Mouse (Mus musculus): ENCODE results near the gene Fbxo24.

The Fbxo24 gene

DNA sequence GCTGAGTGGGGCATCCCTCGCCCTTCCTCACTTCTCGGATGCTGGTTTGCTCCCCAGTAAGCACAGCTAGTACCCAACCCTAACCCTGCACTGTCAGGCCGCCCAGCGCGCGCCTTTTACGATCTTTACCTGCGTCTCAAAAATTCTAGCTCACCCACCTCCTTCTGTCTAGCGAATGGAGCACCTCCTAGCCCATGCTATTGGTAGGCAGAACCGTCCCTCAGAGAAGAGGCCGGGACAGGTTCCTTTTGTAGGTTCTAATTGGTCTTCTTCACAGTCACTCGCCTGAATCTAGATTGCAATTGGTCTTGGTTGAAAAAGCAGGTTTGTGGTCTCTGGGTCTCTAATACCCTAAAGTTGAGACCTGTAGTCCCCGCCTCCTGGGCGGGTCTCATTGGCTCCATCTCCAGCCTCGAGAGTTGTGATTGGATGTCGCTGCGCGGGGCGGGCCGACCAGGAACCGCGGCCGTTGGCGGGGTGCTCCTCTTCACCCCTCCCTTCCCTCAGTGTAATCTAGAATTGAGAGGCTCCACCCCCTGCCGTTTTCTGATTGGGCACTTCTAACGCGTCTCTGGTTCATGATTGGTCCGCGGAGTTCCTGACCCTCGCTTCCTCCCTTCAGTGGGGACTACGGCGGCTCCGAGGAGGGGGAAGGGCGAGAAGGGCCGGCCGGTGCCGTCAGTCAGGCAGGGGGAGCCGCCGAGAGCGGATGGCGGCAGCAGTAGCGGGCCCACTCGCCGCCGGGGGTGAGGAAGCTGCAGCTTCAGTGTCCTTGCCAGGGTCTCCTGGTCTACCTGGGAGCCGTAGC, at the start of gene Fbxo24, which contains the start of the genes Lrch4 and Gm20605:
Fbxo24 (minus strand) TSS at position 505 of the 808 bp plus-strand sequence.
Lrch4 (plus strand) TSS at position 624 of the 808 bp plus-strand sequence.
Gm20605 (plus strand) TSS at position 678 of the 808 bp plus-strand sequence.
- peak; percentile 95 to 97 for DNase-seq (ENCODE audit: low spot score in 2 of 2)

DNA sequence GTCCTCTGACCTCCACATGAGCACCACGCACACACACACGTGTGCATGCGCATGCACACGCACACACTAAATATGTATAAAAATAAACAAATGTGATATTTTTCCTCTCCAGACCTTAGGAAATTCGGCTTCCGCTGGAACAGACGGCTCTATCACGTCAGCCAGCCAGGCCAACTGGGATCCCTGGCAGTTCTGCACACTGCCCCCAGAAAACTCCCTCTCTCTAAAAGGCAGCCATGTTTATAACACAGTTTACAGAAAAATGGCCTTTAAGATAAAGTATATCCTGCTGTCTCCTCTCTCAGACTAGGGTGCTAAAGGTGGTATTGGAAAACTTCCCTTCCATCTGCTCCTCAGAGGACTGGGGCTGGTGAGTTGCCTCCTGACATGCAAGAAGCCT, 49.1 kb upstream of the Fbxo24 start:
- DNase-seq (ENCODE audit: low spot score in 2 of 2): no peak

- no peak for DNase-seq (ENCODE audit: low spot score in 2 of 2)
These were observed 46.0 kb upstream of the Fbxo24 start for GRCm38 (mm10) chr5:137674786-137675185.

GRCm38 (mm10) chr5:137673015-137673414, 44.2 kb upstream of the Fbxo24 start:
- no peak for DNase-seq (ENCODE audit: low spot score in 2 of 2)

DNA sequence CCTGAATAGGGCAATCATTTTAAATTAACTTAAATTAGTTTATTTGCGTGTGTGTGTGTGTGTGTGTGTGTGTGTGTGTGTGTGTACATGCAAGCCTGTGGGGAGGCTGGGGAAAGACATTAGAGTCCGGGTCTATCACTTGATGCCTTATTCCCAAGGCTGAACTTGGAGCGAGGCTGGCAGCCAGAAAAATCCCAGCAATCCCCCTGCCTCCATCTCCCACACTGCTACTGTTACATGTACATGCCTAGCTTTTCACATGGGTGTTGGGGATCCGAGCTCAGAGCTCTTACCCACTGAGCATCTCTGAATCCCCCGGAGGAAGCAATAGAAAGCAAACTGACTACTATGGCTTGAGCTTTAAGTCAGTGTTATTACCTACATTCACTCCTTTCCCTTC, 43.6 kb upstream of the Fbxo24 start:
- DNase-seq (ENCODE audit: low spot score in 2 of 2): no peak

DNA sequence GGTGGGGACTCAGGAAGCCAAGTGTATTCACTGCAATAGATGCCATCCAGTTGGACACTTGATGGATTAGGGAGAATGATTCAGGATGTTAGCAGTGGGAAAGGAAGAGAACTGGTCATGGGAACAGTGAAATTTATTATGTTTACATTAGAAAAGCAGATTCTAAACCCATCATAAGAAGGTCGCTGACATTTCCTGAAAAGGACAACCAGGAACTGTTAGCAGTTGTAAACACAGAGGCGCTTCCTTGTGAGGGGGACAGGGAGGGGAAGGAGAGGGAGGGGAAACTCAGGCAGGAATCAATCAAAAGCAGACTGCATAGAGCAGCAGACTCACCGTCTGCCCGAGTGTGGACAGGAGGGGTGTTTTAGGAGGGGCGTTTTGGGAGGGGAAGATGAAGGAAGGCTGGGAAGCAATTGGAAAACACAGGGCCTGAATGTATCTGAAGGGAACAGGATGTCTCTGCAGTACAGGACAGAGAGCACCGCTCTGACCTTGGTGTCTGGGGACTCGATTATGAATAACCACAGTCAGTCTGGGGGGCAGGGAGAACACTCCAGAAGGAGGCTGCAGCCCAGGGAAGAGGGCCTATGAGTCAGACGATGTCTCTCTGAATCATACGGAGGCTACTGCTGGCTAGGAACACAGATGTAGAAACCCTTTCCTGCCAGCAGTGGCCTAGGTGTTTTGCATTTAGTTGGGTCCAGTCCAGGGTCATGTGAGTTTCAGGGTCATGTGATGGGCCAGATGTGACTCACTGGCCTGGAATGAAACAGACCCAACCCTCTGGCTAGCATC, 42.8 kb upstream of the Fbxo24 start:
- no peak for DNase-seq (ENCODE audit: low spot score in 2 of 2)

GRCm38 (mm10) chr5:137670240-137670639, 41.4 kb upstream of the Fbxo24 start:
- DNase-seq (ENCODE audit: low spot score in 2 of 2): no peak

DNA sequence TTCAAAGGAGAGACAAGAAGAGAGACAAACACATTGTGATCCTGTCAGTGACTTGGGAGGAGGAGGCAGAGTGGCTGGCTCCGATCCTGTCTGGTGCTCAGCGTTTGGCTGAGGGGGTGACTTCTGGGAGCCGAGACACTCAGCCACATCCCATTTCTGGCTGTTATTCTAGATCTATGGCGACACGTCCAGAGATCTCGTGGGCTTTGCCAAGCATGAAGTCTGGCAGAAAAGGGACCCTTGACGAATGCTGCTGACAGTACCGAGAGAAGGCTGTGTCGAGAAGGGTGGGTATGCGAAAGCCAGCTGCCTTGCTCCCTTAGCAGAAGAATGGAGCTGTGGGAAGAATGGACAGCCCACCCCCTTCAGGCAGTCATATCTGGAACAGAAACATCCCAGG, 40.2 kb upstream of the Fbxo24 start:
- no peak for DNase-seq (ENCODE audit: low spot score in 2 of 2)

GRCm38 (mm10) chr5:137663057-137663456, 34.3 kb upstream of the Fbxo24 start:
- no peak for DNase-seq (ENCODE audit: low spot score in 2 of 2)

DNA sequence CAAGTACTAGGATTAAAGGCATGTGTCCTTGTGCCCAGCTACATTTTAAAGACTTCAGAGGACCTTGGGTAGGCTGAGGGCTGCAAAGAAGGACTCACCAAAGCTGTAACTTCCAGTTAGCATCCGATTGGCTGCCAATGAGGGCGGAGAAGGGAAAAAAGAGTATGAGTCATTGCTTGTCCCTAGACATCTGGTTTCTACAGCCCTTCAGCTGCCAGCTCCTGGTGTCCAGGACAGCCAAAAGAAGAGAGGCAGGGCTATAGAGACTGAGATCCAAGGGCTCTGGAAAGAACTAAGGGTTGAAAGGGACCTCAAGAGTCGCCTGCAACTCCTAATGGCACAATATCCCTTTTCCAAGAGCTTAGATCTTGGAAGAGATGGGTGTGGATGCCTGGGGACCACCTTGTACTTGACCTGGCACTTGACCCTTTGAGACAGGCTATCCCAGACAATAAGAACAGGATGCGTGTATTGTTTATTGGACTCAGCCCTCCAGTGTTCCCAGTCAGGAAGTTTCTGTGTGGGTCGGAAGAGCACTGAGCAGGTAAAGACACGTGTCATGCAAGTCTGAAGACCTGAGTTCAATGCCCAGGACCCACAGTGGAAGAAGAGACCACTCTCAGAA, 31.4 kb upstream of the Fbxo24 start:
- no peak for DNase-seq (ENCODE audit: low spot score in 2 of 2)

DNA sequence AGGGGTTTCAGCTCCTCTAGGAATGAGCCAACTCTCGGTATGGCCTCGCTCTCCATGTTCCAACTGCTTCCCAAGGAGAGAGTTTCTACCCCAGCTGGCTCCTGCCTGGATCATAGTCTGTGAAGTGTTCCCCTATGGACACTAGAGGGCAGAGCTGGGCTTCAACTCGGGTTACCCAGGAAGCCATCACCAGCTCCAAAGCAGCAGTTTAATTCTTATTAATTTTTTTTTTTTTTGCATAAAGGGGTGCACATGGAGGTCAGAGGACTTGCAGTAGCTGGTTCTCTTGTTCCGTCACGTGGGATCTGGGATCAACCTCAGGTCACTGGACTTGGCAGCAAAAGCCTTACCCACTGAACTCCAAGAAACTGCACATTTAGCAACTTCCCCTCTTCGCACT, 28.2 kb upstream of the Fbxo24 start:
- peak in 1 of 2 experiments; percentile 57 for DNase-seq (ENCODE audit: low spot score in 2 of 2)

- no peak for DNase-seq (ENCODE audit: low spot score in 2 of 2)
These were observed 25.9 kb upstream of the Fbxo24 start for GRCm38 (mm10) chr5:137654746-137655145.

GRCm38 (mm10) chr5:137653366-137653765, 24.6 kb upstream of the Fbxo24 start:
- no peak for DNase-seq (ENCODE audit: low spot score in 2 of 2)

DNA sequence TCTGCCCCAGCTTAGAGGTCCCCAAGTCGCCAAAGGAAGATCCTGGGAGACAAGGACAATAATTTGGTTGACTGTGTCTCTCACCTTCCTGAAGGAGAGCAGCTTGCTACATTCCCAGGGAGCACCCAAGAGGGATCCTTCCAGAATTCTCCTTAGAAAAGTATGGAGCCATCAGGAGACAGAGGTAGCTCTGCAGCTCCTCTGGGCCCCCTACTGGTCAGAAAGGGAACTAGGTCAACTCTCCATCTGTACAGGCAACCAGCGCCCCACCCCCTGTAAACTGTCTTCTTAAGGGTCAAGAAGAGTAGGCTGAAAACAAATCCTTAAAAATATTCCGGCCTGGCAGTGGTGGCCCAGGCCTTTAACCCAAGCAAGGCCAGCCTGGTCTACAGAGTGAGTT, 23.7 kb upstream of the Fbxo24 start:
- DNase-seq (ENCODE audit: low spot score in 2 of 2): peak in 1 of 2 experiments; percentile 56

DNA sequence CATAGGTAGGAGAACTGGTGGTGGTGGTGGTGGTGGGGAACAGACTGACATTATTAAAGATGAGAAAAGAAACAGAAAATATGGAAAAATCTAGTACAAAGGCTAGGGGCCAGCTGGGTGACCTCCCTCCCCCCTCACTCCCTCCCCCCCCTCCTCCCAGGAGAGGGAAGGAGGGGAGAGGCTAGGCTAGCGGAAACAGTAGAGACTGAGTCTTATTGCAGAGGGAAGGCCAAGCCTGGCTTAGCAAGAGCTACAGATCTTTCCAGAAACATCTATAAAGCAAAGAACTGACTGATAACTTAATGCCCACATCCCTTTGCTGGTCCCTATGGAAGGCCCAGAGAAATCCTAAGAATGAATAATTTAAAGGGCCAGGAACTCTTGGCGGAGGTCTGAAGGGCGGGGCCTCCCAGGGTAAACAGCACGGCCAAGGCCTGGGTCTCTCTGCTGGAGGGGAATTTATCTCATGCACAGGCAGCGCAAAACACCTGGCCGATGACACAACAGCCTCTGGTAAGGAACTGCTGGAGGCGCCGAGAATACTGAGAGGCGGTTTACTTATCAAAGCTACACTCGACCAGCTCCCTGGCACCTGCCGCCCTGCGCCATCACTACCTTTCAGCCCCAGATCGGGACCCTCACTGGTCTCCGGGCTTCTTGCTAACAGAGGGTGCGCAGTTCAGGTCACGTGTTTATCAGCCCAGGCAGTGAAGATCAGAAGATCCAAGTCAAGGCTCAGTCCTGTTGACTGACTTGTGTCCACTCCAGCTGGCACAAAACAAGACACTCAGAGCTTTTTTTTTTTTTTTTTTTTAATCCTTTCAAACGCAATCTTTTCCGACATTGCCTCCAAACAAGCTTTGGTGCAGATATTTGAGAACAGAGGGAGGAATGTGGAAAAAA, 21.1 kb upstream of the Fbxo24 start:
- no peak for DNase-seq (ENCODE audit: low spot score in 2 of 2)

GRCm38 (mm10) chr5:137649251-137649650, 20.4 kb upstream of the Fbxo24 start:
- DNase-seq (ENCODE audit: low spot score in 2 of 2): no peak

DNA sequence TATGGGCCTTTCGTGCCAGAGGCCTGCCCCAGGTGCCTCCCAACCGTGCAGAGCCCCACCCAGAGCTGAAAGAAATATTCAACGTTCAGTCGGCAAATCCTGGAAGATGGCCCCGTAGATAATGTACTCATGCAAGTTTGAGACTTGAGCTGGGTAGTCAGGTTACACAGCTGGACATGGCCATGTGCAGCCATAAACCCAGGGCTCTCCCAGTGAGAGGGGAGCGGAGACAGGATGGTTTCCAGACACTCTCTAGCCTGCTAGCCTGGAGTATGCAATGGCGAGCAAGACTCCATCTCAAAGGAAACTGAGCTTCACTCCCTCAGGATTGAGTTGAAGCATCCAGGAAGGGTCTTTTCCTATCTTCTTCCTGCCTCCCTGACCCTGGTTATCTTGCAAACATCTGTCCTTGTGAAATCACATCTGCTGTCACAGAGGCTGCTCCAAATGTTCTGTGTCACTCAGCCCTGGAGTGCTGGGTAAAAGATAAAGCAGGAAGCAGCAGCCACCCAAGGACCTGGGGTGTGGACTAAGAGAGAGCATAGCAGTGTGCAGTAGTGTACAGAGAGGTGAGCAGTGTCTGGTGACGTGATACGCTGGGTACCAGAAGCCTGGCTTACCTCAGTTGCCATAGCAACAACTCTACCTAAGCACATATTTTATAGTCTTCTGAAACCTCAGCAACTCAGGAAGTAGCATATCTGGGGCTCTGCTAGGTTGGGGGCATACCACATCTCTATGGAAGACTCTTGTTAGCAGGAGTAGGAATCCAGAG, 19.2 kb upstream of the Fbxo24 start:
- no peak for DNase-seq (ENCODE audit: low spot score in 2 of 2)

GRCm38 (mm10) chr5:137645652-137646091, 16.9 kb upstream of the Fbxo24 start, which contains the start of gene Irs3:
Gene Irs3, minus strand, starts transcription at chr5:137645714.
- no peak for DNase-seq (ENCODE audit: low spot score in 2 of 2)

DNA sequence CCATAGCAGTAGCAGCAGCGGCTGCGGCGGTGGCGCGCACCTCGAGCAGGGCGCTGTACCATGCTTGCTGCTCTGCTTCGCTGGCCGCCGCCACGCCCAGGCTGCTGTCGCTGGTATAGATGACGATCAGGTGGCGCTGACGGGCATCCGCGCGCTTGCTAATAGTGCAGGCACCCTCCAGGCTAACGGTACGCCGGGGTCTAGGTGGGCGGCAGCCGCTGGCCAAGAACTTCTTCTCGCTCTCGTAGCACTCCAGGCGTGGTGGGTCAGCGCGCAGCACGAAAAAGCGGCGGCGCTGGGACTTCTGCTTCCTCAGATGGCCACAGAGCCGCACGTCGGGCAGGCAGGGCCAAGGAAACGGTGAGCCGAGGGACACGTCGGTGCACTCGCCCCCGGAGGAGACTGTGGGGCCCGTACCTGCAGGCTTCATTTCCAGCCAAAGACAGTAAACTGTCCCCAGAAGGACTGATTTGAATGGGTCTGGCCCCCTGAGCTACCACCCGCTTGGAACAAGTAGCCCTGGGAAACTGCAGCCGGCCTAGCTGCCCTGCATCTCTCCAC, 16.4 kb upstream of the Fbxo24 start:
- peak; percentile 51 to 55 for DNase-seq (ENCODE audit: low spot score in 2 of 2)

DNA sequence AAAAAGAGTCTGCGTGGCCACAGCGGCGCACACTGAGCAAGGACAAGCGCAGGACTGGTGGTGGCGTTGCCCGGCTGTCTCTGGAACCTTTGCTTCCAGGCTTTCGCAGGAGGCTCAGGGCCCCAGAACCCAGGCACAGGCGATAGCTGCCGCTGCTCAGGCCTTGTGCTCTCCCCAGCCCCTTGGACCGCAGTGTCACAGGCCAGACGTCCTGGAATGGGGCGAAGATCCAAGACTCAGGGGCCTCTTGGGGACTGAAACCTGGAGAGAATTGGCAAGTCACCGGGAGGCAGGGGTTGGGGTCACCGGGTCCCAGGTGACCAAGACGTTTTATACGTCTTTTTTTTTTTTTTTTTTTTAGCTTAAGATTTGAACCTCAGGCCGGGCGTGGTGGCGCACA, 15.7 kb upstream of the Fbxo24 start:
- no peak for DNase-seq (ENCODE audit: low spot score in 2 of 2)

Measured in spleen, postnatal 14 days (tissue).